Mouse (Mus musculus): ENCODE data around the gene Suco.

- TF ChIP-seq POLR2A (IDR thresholded peaks at IDR 0.05; ENCODE audit: insufficient read depth, low read length) (no peak), CTCF (IDR thresholded peaks at IDR 0.05; ENCODE audit: low read depth, low read length) (no peak), EP300 (IDR thresholded peaks at IDR 0.05; ENCODE audit: insufficient read depth, low read depth, low read length) (no peak)
These were observed at the start of gene Suco for GRCm38 (mm10) chr1:161876553-161877447.
